12 mouse cellular contexts compared by ENCODE assay signal in the genomic region with DNA sequence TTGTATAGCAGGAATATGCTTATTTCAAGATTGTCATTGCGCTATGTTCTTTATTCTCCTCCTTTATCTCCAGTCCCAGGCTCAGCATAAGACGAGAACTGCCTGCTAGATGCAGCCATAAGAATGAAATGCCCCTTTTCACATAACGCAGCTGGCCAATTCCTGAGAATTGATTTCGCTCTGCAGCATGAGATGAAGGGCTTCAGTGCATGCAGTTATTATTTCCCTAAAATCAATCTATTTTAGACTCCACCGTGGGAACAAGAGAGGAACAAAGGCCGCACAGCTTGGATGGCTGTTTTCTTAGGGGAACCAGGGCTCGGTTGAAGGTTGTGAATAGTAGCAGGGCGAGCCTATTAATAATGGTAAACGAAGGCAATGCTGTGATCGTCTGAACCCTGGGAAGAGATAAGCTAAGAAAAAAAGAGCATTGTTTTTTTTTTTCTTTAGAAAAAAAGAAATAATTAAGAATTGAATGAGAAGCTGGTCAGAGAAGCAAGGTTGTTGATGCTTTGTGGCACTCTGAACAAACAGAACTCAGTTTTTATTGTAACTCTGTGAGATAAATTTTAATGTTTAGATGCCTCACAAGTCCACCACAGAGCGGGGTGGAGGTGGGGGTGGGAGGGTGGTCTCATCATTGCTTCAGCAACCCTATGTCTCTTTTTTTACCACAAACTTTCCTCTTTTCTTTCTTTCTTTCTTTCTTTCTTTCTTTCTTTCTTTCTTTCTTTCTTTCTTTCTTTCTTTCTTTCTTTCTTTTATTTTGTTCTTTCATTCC.
A peak's percentile ranks its signal among the peaks of the same experiment; 100 is the strongest.
DNase-seq lines count a peak whose midpoint lies in the region; ATAC-seq lines count a peak whose summit lies in the region.
"Had no signal": no experiment of that assay in that cellular context is flagged by ENCODE, and none has a peak within 500 bp of the region (broad histone marks: within the 10 kb centered on the region; RNA-seq: fewer than 3 reads in every experiment).

No protein-coding gene starts in this region.

- peak; percentile 75 for ATAC-seq in forebrain, embryonic 15.5 days (replicated peaks)
- ATAC-seq in neural tube, embryonic 12.5 days (ENCODE audit: low FRiP score, low read depth), result peak; percentile 79

- H3K27ac ChIP-seq in forebrain, embryonic 15.5 days (replicated peaks), result 0 out of 2 replicates have a peak overlapping the region, but pooled peaks have one; percentile 22
- H3K27ac ChIP-seq in neural tube, embryonic 12.5 days, result peak overlapping the region; percentile 50; the same call in 1 of the 2 replicates

- H3K9ac ChIP-seq in forebrain, embryonic 15.5 days (replicated peaks), result no peak overlapping the region
- no peak overlapping the region for H3K9ac ChIP-seq in neural tube, embryonic 12.5 days

- no peak overlapping the region for H3K4me3 ChIP-seq in forebrain, embryonic 15.5 days
- no peak overlapping the region for H3K4me3 ChIP-seq in neural tube, embryonic 12.5 days

- WGBS in forebrain, embryonic 15.5 days, result 7% methylated on average over 11 of the region's 11 CpGs
- 29% methylated on average over 11 of the region's 11 CpGs for WGBS in neural tube, embryonic 12.5 days

- H3K9me3 ChIP-seq in forebrain, embryonic 15.5 days, result no peaks in the 10 kb centered on the region
- 0 out of 2 replicates have a peak, but pooled peaks cover 6% of the 10 kb centered on the region for H3K9me3 ChIP-seq in neural tube, embryonic 12.5 days

- peak; percentile 59 for DNase-seq in embryo, embryonic 10.5 days (ENCODE audit: low spot score)
- peak; percentile 10 for DNase-seq in mesoderm, embryonic 11.5 days (ENCODE audit: low read depth, low spot score)
- no peak for DNase-seq in heart, postnatal 36 days
- DNase-seq in cerebellum, postnatal 14 days, result no peak
- DNase-seq in thymus, postnatal 14 days, result no peak
- DNase-seq in layer of hippocampus, adult 9-10 months (ENCODE audit: low spot score), result no peak
- DNase-seq: adrenal gland, postnatal 36 days; cerebellum, adult 18-20 months; heart, postnatal 4 days; kidney, adult 8-10 months had no signal

- peaks cover 6% of the 10 kb centered on the region; the same call in 1 of the 2 replicates for H3K4me1 ChIP-seq in forebrain, embryonic 15.5 days
- H3K4me1 ChIP-seq in neural tube, embryonic 12.5 days, result no peaks in the 10 kb centered on the region

- H3K36me3 ChIP-seq in forebrain, embryonic 15.5 days, result no peaks in the 10 kb centered on the region
- H3K36me3 ChIP-seq in neural tube, embryonic 12.5 days, result no peaks in the 10 kb centered on the region

- intact Hi-C loops in heart, postnatal 36 days (cut with DNase I), result no loop called here

- no peaks in the 10 kb centered on the region for H3K27me3 ChIP-seq in forebrain, embryonic 15.5 days
- no peaks in the 10 kb centered on the region for H3K27me3 ChIP-seq in neural tube, embryonic 12.5 days (replicated peaks)

- 0 out of 2 replicates have a peak overlapping the region, but pooled peaks have one; percentile 0 for H3K4me2 ChIP-seq in forebrain, embryonic 15.5 days (replicated peaks)
- H3K4me2 ChIP-seq in neural tube, embryonic 12.5 days (replicated peaks), result peak overlapping the region; percentile 22; the same call in 1 of the 2 replicates

Comparison
In these comparisons a context has a peak if more than half of its experiments do, and no peak if none do; other contexts are left out.
1. DNase-seq: peak in embryo, embryonic 10.5 days (single experiment) and mesoderm, embryonic 11.5 days (single experiment); none in heart, postnatal 36 days (0 of 2), cerebellum, postnatal 14 days (0 of 2), thymus, postnatal 14 days (single experiment) and layer of hippocampus, adult 9-10 months (single experiment).